Mouse (Mus musculus) stomach, postnatal 0 days (tissue): ENCODE results near the gene Ppp1r8.

Experiments
- CTCF ChIP-seq: IDR thresholded peaks from 2 replicates; pipeline ENCODE4 v1.5.1; 2016; ENCODE audit warnings: antibody characterized with exemption, low read depth, mild to moderate bottlenecking, moderate library complexity
- EP300 ChIP-seq: optimal IDR thresholded peaks from 2 replicates; pipeline ENCODE3; 2016; ENCODE audit warnings: antibody characterized with exemption

DNA sequence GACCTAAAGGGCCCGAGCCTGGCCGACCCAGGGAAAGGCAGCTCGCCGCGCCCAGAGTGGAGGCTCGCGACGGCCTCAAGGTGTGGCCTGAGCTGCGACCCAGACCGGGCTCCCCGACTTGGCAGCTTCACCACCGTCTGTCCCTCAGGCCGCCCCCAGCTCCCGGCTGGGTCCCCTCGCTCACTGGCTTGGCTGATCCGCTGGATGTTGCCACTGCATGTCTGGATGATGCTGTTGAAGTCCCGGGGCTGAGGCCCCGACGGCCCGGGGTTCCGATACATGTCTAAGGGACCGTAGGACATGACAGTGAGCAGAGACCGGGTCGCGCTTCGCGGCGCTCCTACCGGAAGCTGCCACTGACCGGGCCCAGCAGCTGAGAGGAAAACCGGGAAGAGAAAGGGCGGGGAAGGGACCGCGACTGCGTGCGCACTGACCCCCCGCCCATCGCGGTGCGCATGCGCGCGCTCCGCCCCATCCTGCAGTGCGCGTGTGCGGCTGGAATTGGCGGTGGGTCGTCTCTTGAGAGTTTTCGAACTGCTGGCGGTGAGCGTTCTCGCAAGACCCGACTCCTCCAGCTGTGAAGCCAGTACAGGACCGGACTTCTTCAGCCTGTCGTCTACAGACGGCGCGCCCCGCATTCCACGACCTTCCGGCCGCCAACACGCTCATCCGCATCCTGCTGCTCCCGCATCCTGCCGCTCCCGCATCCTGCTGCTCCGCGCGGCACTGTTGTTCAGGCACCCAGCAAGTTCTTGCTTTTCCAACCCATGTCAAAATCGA lies 41.3 kb upstream of the Ppp1r8 start, which contains the start of gene Stx12:
- no peak for TF ChIP-seq CTCF
- no peak for TF ChIP-seq EP300
